Mouse (Mus musculus): Measurements from ENCODE around the gene Slc35b1.

The Slc35b1 gene

DNA sequence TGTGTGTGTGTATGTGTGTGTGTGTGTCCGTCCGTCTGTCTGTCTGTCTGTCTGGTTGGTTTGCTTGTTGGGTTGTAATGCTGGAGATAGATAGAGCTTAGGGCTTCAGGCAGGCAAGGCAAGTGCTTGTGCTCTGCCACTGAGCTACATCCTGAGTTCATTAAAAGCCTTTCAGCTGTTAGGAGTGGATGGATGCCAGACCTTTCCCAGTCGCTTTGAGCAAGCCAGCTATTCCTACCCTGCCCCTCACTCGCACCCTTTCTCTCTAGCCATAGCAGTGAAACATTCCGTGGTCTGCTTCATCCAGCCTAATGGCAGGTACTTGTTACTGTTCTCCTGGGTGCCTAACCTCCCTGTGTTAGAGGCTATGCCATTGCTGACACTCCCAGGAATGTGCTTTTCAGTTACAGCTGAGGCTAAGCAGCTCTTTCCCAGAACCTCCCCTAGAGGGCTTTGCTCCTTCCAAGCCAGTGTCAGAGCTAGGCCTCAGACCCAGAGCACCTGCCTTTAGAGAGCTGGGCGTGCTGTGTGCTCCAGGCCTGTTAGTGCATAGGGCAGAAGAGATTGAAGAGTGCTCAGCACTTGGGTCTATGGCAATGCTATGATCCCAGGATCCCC is 18.1 kb upstream of the Slc35b1 start:
- DNase-seq, result peak; percentile 97

DNA sequence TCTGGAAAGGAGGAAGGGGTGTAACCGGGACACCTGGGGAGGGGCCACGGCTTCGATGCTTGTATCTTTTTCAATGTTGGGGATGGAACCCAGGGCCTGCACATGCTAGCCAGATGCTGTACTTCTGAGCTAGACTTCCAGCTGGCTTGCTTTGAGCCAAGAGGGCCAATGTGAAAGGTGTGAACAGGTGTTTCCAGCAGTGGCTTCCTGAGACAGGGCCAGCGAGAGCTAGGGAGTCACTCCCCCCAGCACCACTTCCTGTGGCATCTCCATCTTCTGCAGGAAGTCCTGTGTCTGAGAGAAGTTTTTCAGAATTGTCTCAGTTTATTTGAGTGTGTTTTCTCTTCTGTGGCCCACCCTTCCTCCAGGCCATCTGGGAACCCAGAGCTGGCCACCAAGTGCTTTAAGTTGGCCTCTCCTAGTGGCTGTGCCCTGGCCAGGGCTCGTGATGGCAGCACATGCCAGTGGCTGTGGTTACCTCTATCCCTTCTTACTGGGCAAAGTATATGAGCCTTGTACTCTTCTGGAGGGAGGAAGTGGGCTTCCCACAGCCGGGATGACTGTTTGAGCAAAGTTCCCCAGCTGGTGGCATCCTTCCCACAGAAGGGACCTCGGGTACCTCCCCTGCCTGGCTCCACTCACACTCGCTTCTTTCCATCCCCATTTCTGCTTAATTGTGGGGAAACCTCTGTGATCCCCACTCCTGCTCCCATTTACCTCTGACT is 17.3 kb upstream of the Slc35b1 start:
- DNase-seq, result peak; percentile 93

DNA sequence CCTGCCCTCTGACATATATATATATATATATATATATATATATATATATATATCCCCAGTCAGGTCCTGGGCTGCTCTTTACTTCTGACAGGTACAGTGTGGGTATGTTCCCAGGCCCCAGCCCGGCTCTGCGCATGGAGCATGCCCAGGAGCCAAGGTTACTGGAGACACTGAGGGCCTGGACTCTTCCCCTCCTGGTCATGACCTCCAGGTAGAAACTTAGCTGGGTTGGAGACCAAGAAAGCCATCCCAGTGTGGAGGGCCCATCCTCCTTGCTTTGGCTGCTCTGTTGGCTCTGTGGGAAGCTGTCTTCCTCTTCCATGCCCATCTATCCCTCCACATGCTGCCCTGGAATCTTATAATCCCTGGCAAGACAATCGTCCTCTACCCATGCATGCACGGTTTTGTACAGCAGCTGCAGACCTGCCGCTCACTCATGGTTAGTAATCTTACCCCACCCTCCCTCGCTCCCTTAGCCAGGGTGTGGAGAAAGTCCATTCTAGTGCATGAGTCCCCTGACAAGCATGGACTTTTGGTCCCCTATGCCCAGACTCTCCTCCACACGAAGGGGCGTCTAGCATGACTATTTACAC is 16.2 kb upstream of the Slc35b1 start:
- peak; percentile 91 for DNase-seq

DNA sequence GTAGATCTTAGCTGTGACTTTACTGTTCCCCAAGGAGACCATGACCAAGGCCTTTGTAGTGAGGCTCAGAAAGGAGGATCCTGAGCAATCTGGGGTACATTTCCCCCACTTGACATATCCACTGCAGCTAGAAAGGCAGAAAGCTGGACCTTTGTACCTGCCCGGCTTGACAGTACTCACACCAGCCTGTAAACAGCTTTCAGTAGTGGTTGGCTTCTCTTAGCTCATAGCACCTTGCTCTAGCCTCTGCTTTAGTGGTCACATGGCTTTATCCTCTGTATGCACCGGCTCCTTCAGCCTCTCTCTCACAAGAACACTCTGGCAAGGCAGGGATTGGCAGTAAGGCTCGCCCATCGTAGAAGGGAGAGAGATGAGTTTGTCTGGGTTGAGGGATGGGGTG is 15.6 kb upstream of the Slc35b1 start:
- peak; percentile 91 for DNase-seq

DNA sequence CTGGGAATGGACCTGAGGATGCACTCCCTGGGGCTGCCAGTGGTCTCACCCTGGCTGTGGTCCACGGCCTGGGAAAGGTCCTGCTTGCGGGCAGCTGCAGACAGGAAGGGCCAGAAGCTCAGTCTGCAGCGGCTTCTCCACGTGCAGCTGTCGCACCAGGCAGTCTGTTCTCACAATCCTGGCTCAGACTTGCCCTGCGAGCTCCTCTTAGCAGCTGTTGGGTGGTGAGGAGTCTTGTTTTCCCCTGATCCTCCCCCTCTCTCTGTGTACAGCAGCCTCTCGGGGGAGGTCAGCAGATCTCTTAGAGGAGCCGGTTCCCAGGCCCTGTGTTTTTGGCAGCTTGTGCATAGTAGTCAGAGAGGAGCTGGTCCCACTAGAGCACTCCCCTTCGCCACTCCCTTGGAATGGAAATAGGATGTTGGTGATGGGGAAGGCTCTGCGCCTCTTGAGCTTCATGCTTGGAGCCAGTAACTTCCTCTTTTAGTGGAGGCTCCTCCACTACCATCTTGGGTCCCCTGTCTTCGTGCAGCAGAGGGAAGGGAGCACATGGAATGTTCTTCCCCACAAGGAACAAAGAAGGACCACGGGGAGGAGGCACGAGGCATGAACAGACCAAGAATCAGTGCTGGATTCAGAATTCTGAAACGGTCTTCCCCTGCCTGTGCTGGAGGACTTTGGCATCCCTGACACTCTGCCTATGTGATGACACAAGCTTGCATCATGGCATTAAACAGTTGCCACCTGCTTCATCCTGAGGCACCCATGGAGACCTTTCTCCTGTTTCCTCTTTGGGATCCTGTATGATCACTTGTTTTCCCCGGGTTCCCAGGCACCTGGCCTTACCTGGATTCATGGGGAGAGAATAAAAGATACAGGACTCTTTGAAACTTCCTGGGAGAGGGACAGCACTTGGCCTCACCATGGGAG is 14.3 kb upstream of the Slc35b1 start:
- DNase-seq, result peak; percentile 99

DNA sequence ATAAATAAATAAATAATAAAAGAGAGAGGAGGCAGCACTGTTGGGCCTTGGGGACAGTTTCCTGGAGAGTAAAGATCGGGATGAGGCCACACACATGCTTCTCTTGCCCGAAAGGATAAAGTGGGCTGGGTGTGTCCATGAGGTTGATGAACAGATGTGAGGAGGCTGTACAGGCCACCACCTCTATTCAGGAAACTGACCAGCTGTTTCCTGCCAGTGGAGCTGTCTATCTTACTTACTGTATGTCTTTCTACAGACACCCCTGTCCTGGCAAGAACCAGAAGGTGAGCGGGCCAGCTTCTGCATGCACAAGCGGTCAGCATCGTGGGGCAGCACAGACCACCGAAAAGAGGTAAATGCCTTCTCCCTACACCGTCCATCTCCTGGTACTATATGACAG is 13.3 kb upstream of the Slc35b1 start:
- peak; percentile 93 for DNase-seq

DNA sequence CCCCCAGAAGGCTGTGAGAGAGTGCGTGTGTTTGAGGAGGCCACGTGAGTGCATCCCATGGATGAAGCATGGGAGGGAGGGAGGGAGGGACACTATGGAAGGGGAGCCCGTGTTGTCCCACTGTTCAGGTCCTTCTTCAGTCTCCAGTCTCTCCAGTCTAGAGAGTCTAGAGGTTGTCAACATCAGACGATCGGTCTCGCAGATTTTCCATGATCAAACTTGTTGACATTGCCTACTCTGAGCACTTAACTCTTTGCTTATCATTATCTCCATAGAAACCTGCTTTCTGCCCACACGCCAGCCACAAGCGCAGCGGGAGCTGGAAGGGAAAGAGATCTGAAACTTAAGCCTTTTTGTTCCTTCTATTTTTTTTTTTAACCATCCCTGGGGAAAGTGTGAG is 5.6 kb upstream of the Slc35b1 start:
- no peak for DNase-seq

DNA sequence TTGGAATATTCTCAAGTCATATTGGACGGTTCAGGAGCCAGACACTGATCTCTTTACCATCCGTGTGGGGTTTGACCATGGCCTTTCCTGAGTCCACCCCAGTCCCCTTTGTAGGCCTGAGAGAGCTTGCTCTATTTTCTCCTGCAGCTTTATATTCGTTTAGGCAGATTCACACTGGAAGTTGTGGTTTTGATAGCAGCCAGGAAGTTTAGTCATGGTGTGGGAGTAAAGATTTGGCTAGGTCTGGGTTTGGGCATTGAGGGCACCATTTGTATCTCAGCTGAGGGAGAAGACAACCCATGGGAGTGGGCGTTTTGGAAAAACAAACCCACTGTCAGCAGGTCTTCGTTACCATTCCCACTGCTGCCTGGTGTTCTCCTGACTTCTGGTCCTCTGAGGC is 4.9 kb upstream of the Slc35b1 start:
- DNase-seq, result no peak

DNA sequence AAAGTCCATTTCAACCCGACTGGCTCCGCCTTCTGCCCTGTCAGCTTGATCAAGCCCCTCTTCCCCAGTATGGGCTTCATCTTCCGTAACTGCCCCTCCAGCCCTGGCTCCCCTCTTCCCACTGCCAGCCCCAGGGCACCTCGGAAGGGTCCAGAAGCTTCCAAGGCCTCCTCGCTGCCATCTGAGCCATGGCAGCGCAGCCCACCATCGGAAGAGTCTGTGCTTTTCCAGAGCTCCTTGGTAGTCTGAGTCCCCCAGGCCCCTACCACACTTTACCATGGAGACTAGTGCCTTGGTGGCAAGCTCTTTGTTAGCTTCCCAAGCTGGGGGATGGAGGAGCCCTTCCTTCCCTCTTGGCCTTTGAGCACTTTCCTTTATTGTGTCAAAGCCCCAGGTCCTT is 3.8 kb upstream of the Slc35b1 start:
- peak; percentile 91 for DNase-seq

DNA sequence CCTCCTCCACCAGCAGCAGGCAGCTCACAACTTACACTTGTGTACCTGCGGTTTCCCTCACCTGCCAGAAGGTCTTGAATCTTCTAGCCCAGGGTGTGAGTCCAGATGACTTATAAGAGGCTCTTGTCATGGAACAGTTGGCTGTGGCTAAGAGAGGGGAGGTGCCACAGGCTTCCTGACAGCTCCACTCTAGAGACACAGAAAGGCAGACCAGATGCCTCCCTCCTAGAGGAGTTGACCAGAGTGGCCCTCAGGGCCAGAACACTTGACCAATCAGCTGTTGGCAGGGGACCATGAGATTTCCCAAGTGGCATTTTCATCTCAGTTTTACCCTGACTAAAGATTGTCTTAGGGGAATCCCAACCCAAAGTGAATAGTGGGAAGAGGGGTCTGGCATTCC is 3.3 kb upstream of the Slc35b1 start:
- peak; percentile 90 for DNase-seq

DNA sequence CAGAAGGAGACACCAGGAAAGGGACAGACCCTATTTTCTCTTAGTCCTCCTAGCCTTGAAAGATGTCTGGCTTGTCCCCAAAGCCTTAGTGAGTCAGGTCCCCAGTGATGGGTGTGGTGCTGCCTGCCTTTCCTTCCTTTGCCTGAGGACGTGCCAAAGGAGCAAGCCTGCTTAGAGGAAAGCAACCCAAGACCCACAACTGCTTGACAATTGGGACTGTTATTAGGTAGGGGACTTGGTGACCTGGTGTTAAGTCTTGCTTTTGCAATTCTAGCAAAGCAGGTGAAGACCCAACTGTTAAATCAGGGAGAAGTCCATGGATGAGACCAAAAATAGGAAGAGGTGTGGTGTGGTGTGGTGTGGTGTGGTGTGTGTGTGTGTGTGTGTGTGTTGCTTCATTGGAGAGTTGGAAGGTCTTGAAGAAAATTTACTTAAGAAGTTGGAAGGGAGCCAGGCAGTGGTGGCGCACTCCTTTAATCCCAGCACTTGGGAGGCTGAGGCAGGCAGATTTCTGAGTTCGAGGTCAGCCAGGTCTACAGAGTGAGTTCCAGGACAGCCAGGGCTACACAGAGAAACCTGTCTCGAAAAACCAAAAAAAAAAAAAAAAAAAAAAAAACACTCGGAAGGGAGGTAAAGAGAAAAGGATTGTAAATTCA is 1.0 kb upstream of the Slc35b1 start:
- DNase-seq, result peak; percentile 98

DNA sequence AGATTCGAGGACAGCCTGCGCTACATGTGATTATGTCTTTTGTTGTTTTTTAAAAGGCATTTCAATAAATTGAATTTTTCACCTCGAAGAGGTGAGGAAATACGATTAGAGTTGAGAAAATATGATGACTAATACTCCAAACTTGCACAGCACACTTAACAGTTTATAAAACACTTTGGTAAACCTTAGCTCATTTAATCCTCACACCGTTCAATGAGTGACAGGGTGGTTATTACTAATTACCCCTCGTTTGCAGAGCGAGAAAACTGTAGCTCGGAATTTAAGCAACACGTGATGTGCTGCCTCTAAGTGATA is 531 bp upstream of the Slc35b1 start:
- no peak for DNase-seq

DNA sequence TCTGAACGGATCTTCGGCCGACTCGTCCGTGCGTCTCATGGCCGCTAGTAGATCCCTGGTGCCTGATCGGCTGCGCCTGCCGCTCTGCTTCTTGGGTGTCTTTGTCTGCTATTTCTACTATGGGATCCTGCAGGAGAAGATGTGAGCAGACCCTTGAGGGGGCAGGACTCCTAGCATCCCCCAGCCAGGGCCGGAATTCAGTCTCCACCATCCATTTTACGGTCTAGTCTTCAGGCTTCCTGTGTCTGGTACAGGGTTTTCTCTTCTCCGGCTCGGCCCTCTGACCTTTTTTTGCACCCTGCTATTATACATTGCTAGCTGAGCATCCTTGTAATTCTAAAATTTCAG is 455 bp downstream of the Slc35b1 start:
- DNase-seq, result no peak

DNA sequence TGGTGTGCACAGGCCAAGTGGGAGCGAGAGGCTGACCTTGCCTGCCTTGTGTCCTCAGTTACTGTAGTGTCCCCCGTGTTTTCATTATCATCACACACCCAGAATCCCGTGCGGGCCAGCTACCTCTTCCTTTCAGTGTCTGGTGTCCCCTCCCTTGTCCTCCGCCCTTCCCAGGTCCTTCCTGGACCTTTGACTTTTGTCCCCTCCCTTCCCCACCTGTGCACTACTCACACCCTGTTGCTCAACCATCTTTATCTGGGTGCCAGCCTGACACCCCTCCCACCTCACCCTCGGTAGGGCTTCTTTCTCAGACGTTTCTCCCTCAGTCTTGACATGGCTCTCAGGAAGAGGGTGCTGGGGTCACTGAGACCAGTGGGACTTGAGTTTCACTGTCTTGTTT is 2.9 kb downstream of the Slc35b1 start:
- DNase-seq, result peak; percentile 89

DNA sequence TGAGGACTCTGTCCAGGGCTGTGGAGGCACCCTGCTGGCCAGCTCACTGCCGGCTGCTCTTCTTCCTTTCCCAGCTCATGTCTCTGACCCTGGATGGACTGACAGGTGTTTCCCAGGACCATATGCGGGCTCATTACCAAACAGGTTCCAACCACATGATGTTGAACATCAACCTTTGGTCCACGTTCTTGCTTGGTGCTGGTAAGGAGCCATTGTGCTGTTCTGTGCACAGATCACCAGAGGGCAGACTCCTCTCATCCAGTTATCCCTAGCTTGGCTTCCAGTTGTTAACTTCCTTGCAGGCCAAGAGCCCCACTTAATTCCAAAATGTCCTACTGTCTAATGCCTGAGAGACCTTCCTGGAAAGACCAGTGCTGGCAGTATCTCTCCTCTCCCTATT is 4.5 kb downstream of the Slc35b1 start:
- DNase-seq, result no peak

DNA sequence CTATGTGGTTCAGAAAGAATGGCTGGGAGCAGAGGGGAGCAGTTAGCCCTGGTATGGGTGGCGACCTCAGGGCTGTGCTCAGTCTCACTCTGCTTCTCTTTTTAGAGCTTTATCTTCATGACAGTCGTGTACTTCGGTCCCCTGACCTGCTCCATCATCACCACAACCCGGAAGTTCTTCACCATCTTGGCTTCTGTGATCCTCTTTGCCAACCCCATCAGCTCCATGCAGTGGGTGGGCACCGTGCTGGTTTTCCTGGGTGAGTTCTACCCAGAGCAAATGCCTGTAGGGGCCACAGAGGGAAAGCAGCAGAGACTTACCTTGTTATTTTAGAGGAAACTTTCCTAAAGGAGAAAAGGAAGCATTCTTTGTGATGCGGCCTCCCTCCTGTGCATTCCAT is 5.9 kb downstream of the Slc35b1 start:
- DNase-seq, result peak; percentile 80

DNA sequence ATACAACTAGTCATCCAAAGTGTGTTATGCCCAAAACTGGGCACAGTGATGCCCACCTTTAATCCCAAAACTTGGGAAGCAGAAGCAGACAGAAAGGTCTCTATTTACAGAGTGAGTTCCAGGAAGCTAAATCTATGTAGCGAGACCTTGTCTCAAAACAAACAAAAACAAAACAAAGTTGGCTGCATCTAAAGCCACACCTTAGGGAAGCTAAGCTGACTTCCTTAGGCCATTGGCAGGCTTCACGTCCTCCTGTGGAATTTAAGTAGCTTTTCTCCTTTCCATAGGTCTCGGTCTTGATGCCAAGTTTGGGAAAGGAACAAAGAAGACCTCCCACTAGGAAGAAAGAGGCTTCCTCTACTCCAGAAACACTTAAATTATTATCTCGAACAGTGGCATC is 6.7 kb downstream of the Slc35b1 start:
- no peak for DNase-seq

DNA sequence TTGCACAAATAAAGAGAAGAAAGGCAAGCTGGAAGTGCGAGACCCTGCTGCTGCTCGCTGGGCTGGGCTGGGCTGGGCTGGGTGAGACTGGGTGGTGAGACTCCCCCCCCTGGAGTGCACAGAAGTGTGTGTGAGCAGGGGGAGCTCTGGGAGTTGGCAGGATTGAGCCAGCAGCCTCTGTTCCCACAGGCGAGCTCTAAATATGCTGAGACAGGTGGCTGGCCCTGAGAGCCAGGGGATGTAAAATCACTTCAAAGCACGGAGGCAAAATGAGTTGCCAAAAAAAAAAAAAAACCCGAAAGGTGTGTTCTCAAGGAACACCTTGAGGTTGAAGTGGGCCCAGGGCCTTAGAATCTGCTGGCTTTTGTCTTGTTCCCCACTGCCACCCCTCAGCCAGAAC is 7.3 kb downstream of the Slc35b1 start:
- peak; percentile 94 for DNase-seq

DNA sequence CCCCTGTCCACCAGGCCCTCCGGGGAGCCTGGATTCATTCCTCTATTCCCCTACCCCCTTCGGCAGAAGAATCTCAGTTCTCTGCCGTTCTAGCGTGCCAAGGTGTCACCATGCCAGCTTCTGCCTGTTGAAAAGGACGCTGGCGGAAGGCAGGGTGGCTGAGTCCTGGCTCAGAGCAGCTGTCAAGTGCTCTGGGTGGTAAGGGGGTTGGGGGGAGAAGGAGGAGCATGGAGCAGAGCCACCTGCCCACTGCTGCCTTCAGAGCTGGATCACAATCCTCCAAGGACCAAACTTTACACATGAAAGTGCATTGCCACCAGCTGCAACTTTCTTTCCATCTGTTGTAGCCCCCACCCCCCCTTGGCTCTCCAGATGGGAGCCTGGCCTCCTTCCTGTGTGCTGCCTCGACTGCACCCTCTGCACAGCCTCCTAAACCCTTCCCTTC is 7.8 kb downstream of the Slc35b1 start:
- DNase-seq, result peak; percentile 97

DNA sequence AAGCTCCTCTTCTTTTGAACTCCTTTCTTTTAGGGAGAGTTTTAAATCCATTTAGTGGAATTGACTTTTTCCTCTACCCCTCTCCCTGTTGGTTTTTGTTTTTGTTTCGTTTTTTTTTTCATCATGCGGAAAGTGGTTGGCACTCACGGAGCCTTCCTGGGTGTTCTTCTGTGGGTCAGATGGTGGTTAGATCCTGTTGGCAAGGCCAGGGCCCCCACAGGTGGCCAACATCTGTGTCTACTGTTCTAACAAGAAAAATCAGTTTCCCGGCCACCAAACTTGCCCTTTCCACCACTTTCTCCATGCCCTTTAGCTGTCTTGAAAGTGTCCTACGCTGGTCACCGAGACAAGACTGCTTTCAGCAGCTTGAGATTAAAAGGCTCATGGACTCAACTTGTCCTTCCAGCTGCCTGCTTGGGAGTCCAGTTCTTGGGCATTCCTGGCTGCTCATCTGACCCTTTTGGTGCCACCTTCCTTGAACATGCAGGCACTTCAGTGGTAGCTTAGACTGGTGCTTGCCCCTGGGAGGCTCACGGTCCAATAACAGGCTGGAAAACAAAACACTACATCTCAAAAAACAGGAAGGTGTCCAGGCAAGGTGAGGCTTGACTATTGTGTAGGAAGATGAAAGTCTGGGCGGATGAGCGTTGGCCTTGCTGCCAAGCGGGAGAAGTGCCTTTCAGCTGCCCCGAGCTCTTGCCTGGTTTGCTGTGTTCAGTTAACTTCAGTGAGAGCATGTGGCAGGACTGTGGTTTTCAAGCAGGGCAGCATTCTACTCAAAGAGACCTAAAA is 8.4 kb downstream of the Slc35b1 start:
- DNase-seq, result peak; percentile 86

DNA sequence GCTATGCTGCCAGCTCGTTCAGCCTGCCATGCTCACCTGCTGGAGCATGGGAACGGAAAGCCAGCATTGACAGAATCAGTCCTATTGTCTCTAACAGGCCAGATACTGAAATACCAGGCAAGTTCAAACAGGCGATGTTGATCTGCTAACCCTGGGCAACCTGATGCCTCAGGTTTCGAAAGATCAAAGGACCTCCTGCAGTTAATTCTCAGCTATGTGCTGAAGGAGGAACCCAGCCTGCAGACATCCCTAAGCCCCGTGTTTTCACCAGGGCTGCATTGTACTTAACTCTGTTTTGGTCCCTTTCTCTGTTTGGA is 9.0 kb downstream of the Slc35b1 start:
- DNase-seq, result no peak

DNA sequence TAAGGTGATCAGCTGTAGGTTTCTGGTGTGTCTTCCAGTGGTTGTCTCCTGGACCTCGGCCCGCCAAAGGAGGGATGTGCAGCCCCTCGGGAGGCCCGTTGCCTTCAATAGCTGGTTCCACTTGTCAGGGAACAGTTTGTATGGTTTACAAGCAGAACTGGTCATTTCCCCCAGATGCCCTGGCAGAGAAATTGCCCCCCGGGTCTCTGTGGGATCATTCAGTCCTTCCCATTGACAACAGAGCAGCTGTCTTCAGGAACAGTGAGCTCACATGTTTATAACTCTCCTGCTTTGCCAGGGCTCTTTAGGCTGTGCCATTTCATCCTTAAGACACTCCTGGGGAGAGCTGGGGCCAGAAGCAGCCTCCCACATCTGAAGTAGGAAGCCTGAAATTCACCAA is 9.6 kb downstream of the Slc35b1 start:
- DNase-seq, result peak; percentile 86

Measured in heart, adult 11 months (tissue).